15 mouse cellular contexts compared by ENCODE assay signal in genomic region chr13:113610732-113611500, GRCm38 (mm10). TPM values are rescaled to one million over a fixed set of nuclear protein-coding genes. Genes with fewer than 3 reads are reported as not detected.
DNase-seq lines count a peak whose midpoint lies in the region; ATAC-seq and TF ChIP-seq lines count a peak whose summit lies in the region.
"Had no signal": no experiment of that assay in that cellular context is flagged by ENCODE, and none has a peak within 500 bp of the region (broad histone marks: within the 10 kb centered on the region; RNA-seq: fewer than 3 reads in every experiment).

No protein-coding gene starts in this region.

- 0 out of 2 replicates have a peak, but pooled peaks have one; percentile 39 for TF ChIP-seq EP300 in heart, adult 2 months (IDR thresholded peaks at IDR 0.05; ENCODE audit: insufficient read depth, low read depth, low read length)

- TF ChIP-seq CTCF in heart, adult 2 months (IDR thresholded peaks at IDR 0.05), result no peak
- no peak for TF ChIP-seq CTCF in kidney, postnatal 0 days (IDR thresholded peaks at IDR 0.05; ENCODE audit: low read depth)

- no peak overlapping the region; the same call in 1 of the 2 replicates for H3K9ac ChIP-seq in heart, adult 2 months (ENCODE audit: low read depth, low read length)
- H3K9ac ChIP-seq in kidney, postnatal 0 days (ENCODE audit: low read depth, low read length), result no peak overlapping the region
- H3K9ac ChIP-seq in midbrain, embryonic 14.5 days (replicated peaks; ENCODE audit: low read length), result 0 out of 2 replicates have a peak overlapping the region, but pooled peaks have one; percentile 3
- no peak overlapping the region for H3K9ac ChIP-seq in midbrain, embryonic 16.5 days (ENCODE audit: low read depth, low read length)
- H3K9ac ChIP-seq in hindbrain, embryonic 14.5 days, result no peak overlapping the region; the same call in 1 of the 2 replicates
- H3K9ac ChIP-seq: forebrain, embryonic 13.5 days had no signal

- TF ChIP-seq POLR2A in heart, adult 2 months (IDR thresholded peaks at IDR 0.05; ENCODE audit: insufficient read depth, low read depth, low read length), result no peak

- WGBS in heart, adult 2 months, result 54% methylated on average over 13 of the region's 13 CpGs
- WGBS in heart, embryonic 10.5 days, result 75% methylated on average over 13 of the region's 13 CpGs
- WGBS in kidney, postnatal 0 days, result 80% methylated on average over 13 of the region's 13 CpGs
- WGBS in midbrain, embryonic 14.5 days, result 54% methylated on average over 13 of the region's 13 CpGs
- 46% methylated on average over 13 of the region's 13 CpGs for WGBS in midbrain, embryonic 16.5 days
- WGBS in hindbrain, embryonic 14.5 days, result 52% methylated on average over 13 of the region's 13 CpGs

- 0 out of 2 replicates have a peak overlapping the region, but pooled peaks have one; percentile 83 for H3K4me2 ChIP-seq in kidney, postnatal 0 days (ENCODE audit: low read length)
- no peak overlapping the region for H3K4me2 ChIP-seq in midbrain, embryonic 14.5 days (ENCODE audit: low read length)
- no peak overlapping the region for H3K4me2 ChIP-seq in midbrain, embryonic 16.5 days (ENCODE audit: low read length)
- H3K4me2 ChIP-seq in hindbrain, embryonic 14.5 days (replicated peaks), result peak overlapping the region; percentile 10; the same call in 1 of the 2 replicates
- H3K4me2 ChIP-seq: forebrain, embryonic 13.5 days had no signal

- no peak for DNase-seq in heart, adult 2 months
- no peak for DNase-seq in heart, embryonic 10.5 days (ENCODE audit: low spot score)
- DNase-seq in kidney, postnatal 0 days (ENCODE audit: low spot score), result no peak
- no peak for DNase-seq in kidney, postnatal 10 days
- no peak for DNase-seq in midbrain, embryonic 14.5 days
- no peak for DNase-seq in hindbrain, embryonic 14.5 days (ENCODE audit: low spot score)
- no peak for DNase-seq in spleen, postnatal 10 days (ENCODE audit: low spot score in 2 of 2)
- DNase-seq: kidney, postnatal 14 days; lung, postnatal 36 days had no signal

- H3K9me3 ChIP-seq in heart, embryonic 10.5 days, result no peaks in the 10 kb centered on the region
- no peaks in the 10 kb centered on the region for H3K9me3 ChIP-seq in kidney, postnatal 0 days (replicated peaks; ENCODE audit: low read length)
- H3K9me3 ChIP-seq in midbrain, embryonic 14.5 days (ENCODE audit: control insufficient read depth, low read length), result no peaks in the 10 kb centered on the region
- H3K9me3 ChIP-seq in midbrain, embryonic 16.5 days (replicated peaks; ENCODE audit: control insufficient read depth, low read length, poor library complexity, severe bottlenecking), result no peaks in the 10 kb centered on the region
- H3K9me3 ChIP-seq in hindbrain, embryonic 14.5 days (ENCODE audit: control insufficient read depth, low read length), result no peaks in the 10 kb centered on the region
- H3K9me3 ChIP-seq: forebrain, embryonic 13.5 days had no signal

- H3K36me3 ChIP-seq in heart, adult 2 months (ENCODE audit: control insufficient read depth, insufficient read depth, low read length), result peaks cover 12% of the 10 kb centered on the region
- H3K36me3 ChIP-seq in heart, embryonic 10.5 days, result 0 out of 2 replicates have a peak, but pooled peaks cover 5% of the 10 kb centered on the region
- no peaks in the 10 kb centered on the region for H3K36me3 ChIP-seq in kidney, postnatal 0 days (ENCODE audit: insufficient read depth, low read length)
- no peaks in the 10 kb centered on the region for H3K36me3 ChIP-seq in midbrain, embryonic 14.5 days (ENCODE audit: control insufficient read depth, insufficient read depth, low read length)
- 0 out of 2 replicates have a peak, but pooled peaks cover 2% of the 10 kb centered on the region for H3K36me3 ChIP-seq in midbrain, embryonic 16.5 days (ENCODE audit: control insufficient read depth, insufficient read depth, low read length)
- H3K36me3 ChIP-seq in hindbrain, embryonic 14.5 days (replicated peaks; ENCODE audit: control insufficient read depth, insufficient read depth), result no peaks in the 10 kb centered on the region

- peaks cover 32% of the 10 kb centered on the region for H3K4me1 ChIP-seq in heart, adult 2 months (ENCODE audit: control insufficient read depth, insufficient read depth, low read length)
- H3K4me1 ChIP-seq in heart, embryonic 10.5 days, result peaks cover 88% of the 10 kb centered on the region
- H3K4me1 ChIP-seq in kidney, postnatal 0 days (replicated peaks; ENCODE audit: insufficient read depth, low read length), result peaks cover 46% of the 10 kb centered on the region
- H3K4me1 ChIP-seq in midbrain, embryonic 14.5 days (ENCODE audit: control insufficient read depth, insufficient read depth, low read length), result peaks cover 48% of the 10 kb centered on the region
- peaks cover 45% of the 10 kb centered on the region for H3K4me1 ChIP-seq in midbrain, embryonic 16.5 days (ENCODE audit: control insufficient read depth, insufficient read depth, low read length)
- H3K4me1 ChIP-seq in hindbrain, embryonic 14.5 days (replicated peaks; ENCODE audit: control insufficient read depth, insufficient read depth, low read length), result peaks cover 64% of the 10 kb centered on the region

- H3K27me3 ChIP-seq in heart, adult 2 months (ENCODE audit: control insufficient read depth, insufficient read depth, low read length), result no peaks in the 10 kb centered on the region
- no peaks in the 10 kb centered on the region for H3K27me3 ChIP-seq in heart, embryonic 10.5 days (ENCODE audit: insufficient read depth, poor library complexity, severe bottlenecking)
- H3K27me3 ChIP-seq in kidney, postnatal 0 days (ENCODE audit: insufficient read depth, low read length), result no peaks in the 10 kb centered on the region
- no peaks in the 10 kb centered on the region for H3K27me3 ChIP-seq in midbrain, embryonic 14.5 days (ENCODE audit: control insufficient read depth, insufficient read depth, low read length)
- H3K27me3 ChIP-seq in midbrain, embryonic 16.5 days (ENCODE audit: control insufficient read depth, insufficient read depth, low read depth, low read length), result no peaks in the 10 kb centered on the region
- no peaks in the 10 kb centered on the region for H3K27me3 ChIP-seq in hindbrain, embryonic 14.5 days (ENCODE audit: control insufficient read depth, insufficient read depth, low read length)
- H3K27me3 ChIP-seq: forebrain, embryonic 13.5 days had no signal

- intact Hi-C loops in heart, adult 2 months (cut with DNase I), result loop anchor here (10.0 kb wide), 1 partner anchor 566 kb away; the partner anchor contains the start of gene Gpx8

- no peak for ATAC-seq in kidney, postnatal 0 days (replicated peaks; ENCODE audit: low FRiP score, low read depth)
- no peak for ATAC-seq in midbrain, embryonic 14.5 days (ENCODE audit: low FRiP score, low TSS enrichment)
- ATAC-seq in midbrain, embryonic 16.5 days, result no peak
- ATAC-seq in hindbrain, embryonic 14.5 days (ENCODE audit: low FRiP score), result no peak
- ATAC-seq: activated CD4-positive, CD25-positive, alpha-beta regulatory T cell, adult 4 months; forebrain, embryonic 13.5 days had no signal

- H3K79me2 ChIP-seq in heart, adult 2 months (replicated peaks; ENCODE audit: control insufficient read depth, insufficient read depth, low read length), result peaks cover 6% of the 10 kb centered on the region

- peak overlapping the region; percentile 95 for H3K27ac ChIP-seq in heart, adult 2 months
- no peak overlapping the region for H3K27ac ChIP-seq in heart, embryonic 10.5 days
- no peak overlapping the region for H3K27ac ChIP-seq in kidney, postnatal 0 days
- no peak overlapping the region for H3K27ac ChIP-seq in midbrain, embryonic 14.5 days (replicated peaks; ENCODE audit: low read depth, low read length)
- H3K27ac ChIP-seq in midbrain, embryonic 16.5 days (ENCODE audit: low read length), result no peak overlapping the region
- peak overlapping the region; percentile 20; the same call in 1 of the 2 replicates for H3K27ac ChIP-seq in hindbrain, embryonic 14.5 days
- H3K27ac ChIP-seq: forebrain, embryonic 13.5 days had no signal

- no peak overlapping the region; the same call in 1 of the 2 replicates for H3K4me3 ChIP-seq in heart, adult 2 months
- no peak overlapping the region for H3K4me3 ChIP-seq in heart, embryonic 10.5 days
- H3K4me3 ChIP-seq in kidney, postnatal 0 days (replicated peaks; ENCODE audit: low read depth, low read length), result no peak overlapping the region
- no peak overlapping the region for H3K4me3 ChIP-seq in midbrain, embryonic 14.5 days (replicated peaks; ENCODE audit: low read depth, low read length)
- no peak overlapping the region for H3K4me3 ChIP-seq in midbrain, embryonic 16.5 days (ENCODE audit: low read depth, low read length)
- H3K4me3 ChIP-seq in hindbrain, embryonic 14.5 days (replicated peaks; ENCODE audit: low read length), result no peak overlapping the region
- H3K4me3 ChIP-seq: forebrain, embryonic 13.5 days had no signal

RNA-seq across cellular contexts. Expression of gene Snx18, which starts 7.4 kb away (rescaled TPM):
- 10 to 100 TPM; 18.0 to 20.4 TPM for total RNA-seq in heart, adult 2 months (2021)
- polyA plus RNA-seq in heart, adult 2 months (2012; rRNA removed), result 8.3 and 14.8 TPM in 2 replicates
- 18.0 and 22.4 TPM in 2 replicates for polyA plus RNA-seq in heart, embryonic 10.5 days (2016; fragmentation: Nextera tagmentation; extraction: Ambion mirVana)
- polyA plus RNA-seq in kidney, postnatal 0 days (2015; fragmentation: Nextera tagmentation; extraction: Ambion mirVana), result 31.2 and 34.8 TPM in 2 replicates
- polyA plus RNA-seq in midbrain, embryonic 14.5 days (2014; fragmentation: Nextera tagmentation; extraction: Ambion mirVana), result 10.3 and 13.2 TPM in 2 replicates
- 6.5 and 7.5 TPM in 2 replicates for polyA plus RNA-seq in midbrain, embryonic 16.5 days (2015; fragmentation: Nextera tagmentation; extraction: Ambion mirVana)
- polyA plus RNA-seq in hindbrain, embryonic 14.5 days (2014; fragmentation: Nextera tagmentation; extraction: Ambion mirVana), result 15.8 and 16.2 TPM in 2 replicates

RNA-seq across cellular contexts. Expression of gene Hspb3, which starts 52.6 kb away (rescaled TPM):
- total RNA-seq in heart, adult 2 months (2021), result 10 to 100 TPM; 14.2 to 17.6 TPM
- 19.6 and 35.9 TPM in 2 replicates for polyA plus RNA-seq in heart, adult 2 months (2012; rRNA removed)
- polyA plus RNA-seq in heart, embryonic 10.5 days (2016; fragmentation: Nextera tagmentation; extraction: Ambion mirVana), result 42.9 and 76.4 TPM in 2 replicates
- not detected in 2 replicates for polyA plus RNA-seq in kidney, postnatal 0 days (2015; fragmentation: Nextera tagmentation; extraction: Ambion mirVana)
- polyA plus RNA-seq in midbrain, embryonic 14.5 days (2014; fragmentation: Nextera tagmentation; extraction: Ambion mirVana), result 0.29 TPM in 1 of 2 replicates, not detected in the other
- polyA plus RNA-seq in midbrain, embryonic 16.5 days (2015; fragmentation: Nextera tagmentation; extraction: Ambion mirVana), result 0.47 TPM in 1 of 2 replicates, not detected in the other
- 0.25 TPM in 1 of 2 replicates, not detected in the other for polyA plus RNA-seq in hindbrain, embryonic 14.5 days (2014; fragmentation: Nextera tagmentation; extraction: Ambion mirVana)
- total RNA-seq: common myeloid progenitor, adult 5-6 weeks had no signal
- polyA plus RNA-seq: activated CD4-positive, CD25-positive, alpha-beta regulatory T cell, adult 4 months; C2C12; forebrain, embryonic 13.5 days; thymus, postnatal 0 days had no signal

Comparison
In these comparisons a context has a peak if more than half of its experiments do, and no peak if none do; other contexts are left out.
1. H3K27ac ChIP-seq: peak in heart, adult 2 months (single experiment) and hindbrain, embryonic 14.5 days (single experiment); none in heart, embryonic 10.5 days (single experiment), kidney, postnatal 0 days (single experiment), midbrain, embryonic 14.5 days (single experiment) and midbrain, embryonic 16.5 days (single experiment).
2. H3K4me2 ChIP-seq: peak in kidney, postnatal 0 days (single experiment) and hindbrain, embryonic 14.5 days (single experiment); none in midbrain, embryonic 14.5 days (single experiment) and midbrain, embryonic 16.5 days (single experiment).
3. RNA of gene Hspb3, which starts 52.6 kb away (polyA plus RNA-seq): 42.9 to 76.4 TPM in heart, embryonic 10.5 days and 19.6 to 35.9 TPM in heart, adult 2 months; 0.29 TPM in midbrain, embryonic 14.5 days, 0.25 TPM in hindbrain, embryonic 14.5 days, not detected in kidney, postnatal 0 days and 0.47 TPM in midbrain, embryonic 16.5 days; every median in the first group is over 10 times any median in the second.